Mouse (Mus musculus) stomach, embryonic 16.5 days (tissue): ENCODE measurements around the gene Spata31. TPM values are rescaled to one million over a fixed set of nuclear protein-coding genes. Genes with fewer than 3 reads are reported as not detected.

Experiments
- ATAC-seq: fragments of 200-750 bp; cut with Nextera tagmentation; 2 replicates; pipeline ENCODE4 v1.8.0; 2017; ENCODE audit warnings: moderate number of reproducible peaks, moderate TSS enrichment; ENCODE audit not compliant: insufficient read depth, low FRiP score
- H3K27ac ChIP-seq: fragments of 300-500 bp; sonication (generic); 2 replicates; pipeline ENCODE4 v1.5.1; 2014; ENCODE audit warnings: low read length
- H3K27me3 ChIP-seq: fragments of 300-500 bp; sonication (generic); 2 replicates; pipeline ENCODE4 v1.6.1; 2014; ENCODE audit warnings: low read length, control low read depth, mixed read lengths; ENCODE audit not compliant: control insufficient read depth, insufficient read depth
- H3K36me3 ChIP-seq: fragments of 300-500 bp; sonication (generic); 2 replicates; pipeline ENCODE4 v1.6.1; 2014; ENCODE audit warnings: low read length; ENCODE audit not compliant: control insufficient read depth, insufficient read depth
- H3K4me1 ChIP-seq: fragments of 300-500 bp; sonication (generic); 2 replicates; pipeline ENCODE4 v1.6.1; 2014; ENCODE audit warnings: low read length, control low read depth, mixed read lengths; ENCODE audit not compliant: control insufficient read depth, insufficient read depth
- H3K4me2 ChIP-seq: fragments of 300-500 bp; sonication (generic); 2 replicates; pipeline ENCODE4 v1.6.1; 2014; ENCODE audit warnings: low read depth, low read length, mixed read lengths
- H3K4me3 ChIP-seq: fragments of 300-500 bp; sonication (generic); replicated peaks from 2 replicates; pipeline ENCODE4 v1.5.1; 2014; ENCODE audit warnings: mild to moderate bottlenecking, low read length
- H3K9ac ChIP-seq: fragments of 300-500 bp; sonication (generic); 2 replicates; pipeline ENCODE4 v1.6.1; 2014; ENCODE audit warnings: low read length
- H3K9me3 ChIP-seq: fragments of 300-500 bp; sonication (generic); replicated peaks from 2 replicates; pipeline ENCODE4 v1.6.1; 2016; ENCODE audit warnings: low read length, control low read depth; ENCODE audit not compliant: control insufficient read depth
- WGBS: fragments of 180-500 bp; shearing (Covaris S2); extraction: QIAGEN DNeasy Blood & Tissue Kit; methylation state at CpG from one replicate; pipeline ENCODE4 v1.1.7; 2014; 5-methylcytosine and 5-hydroxymethylcytosine counted together
- polyA plus RNA-seq: library from polyadenylated mRNA; unstranded; fragments of >200 nt; fragmentation: Nextera tagmentation; extraction: Ambion mirVana; gene quantifications from 2 replicates; pipeline ENCODE4 v1.2.1, GENCODE M21; 2015

The Spata31 gene
- polyA plus RNA-seq: not detected in 2 replicates

DNA sequence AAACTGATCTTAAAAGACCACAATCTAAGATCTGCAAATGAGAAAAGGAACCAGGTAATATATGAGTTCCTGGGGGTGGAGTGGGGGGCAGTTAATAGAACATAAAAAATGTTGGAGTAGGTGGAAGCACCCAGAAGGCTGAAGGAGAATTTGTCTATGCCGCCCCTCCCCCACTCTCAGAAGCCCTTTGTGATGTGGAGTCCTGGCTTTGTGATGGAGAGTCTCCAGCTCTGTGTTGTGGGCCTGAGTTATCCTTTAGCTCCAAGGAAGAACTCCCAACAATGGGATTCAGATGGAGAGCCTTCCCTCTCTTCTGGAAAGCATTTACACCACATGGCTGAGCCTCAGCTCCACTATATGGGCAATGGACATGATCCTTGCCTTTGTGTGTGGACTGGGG, at the start of gene Spata31:
Gene Spata31 (plus strand): TSS at position 216 of the 400 bp plus-strand sequence.
- no peaks in the 10 kb centered on the region for H3K9me3 ChIP-seq
- H3K9ac ChIP-seq: no peak within 1 kb of the TSS
- ATAC-seq: no peak
- H3K4me3 ChIP-seq: no peak within 1 kb of the TSS
- H3K4me1 ChIP-seq: no peaks in the 10 kb centered on the region
- no peaks in the 10 kb centered on the region for H3K27me3 ChIP-seq
- 71% methylated on average over 1 of the region's 1 CpGs for WGBS
- no peak within 1 kb of the TSS for H3K27ac ChIP-seq
- no peak within 1 kb of the TSS for H3K4me2 ChIP-seq
- no peaks in the 10 kb centered on the region for H3K36me3 ChIP-seq

DNA sequence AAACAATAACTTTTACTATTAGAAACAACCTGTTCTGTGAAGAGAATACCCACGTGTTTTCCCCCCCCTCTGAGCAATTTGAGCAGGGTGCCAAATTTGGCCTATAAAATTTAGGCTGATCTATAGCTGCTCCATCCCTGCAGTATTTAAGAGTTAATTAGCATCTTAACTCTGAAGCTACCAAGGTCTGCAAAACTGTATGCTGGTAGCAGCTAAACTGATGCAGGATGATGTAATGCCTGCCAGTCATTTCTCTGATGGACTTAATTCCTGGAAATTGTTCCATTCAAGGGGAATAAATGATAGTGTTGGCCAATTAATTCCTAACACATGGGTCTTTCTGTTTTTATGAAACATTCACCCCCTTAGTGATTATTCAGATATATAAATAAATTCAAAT, 14.1 kb upstream of the Spata31 start:
- Histone ChIP-seq H3K4me2 (no peak overlapping the region), H3K9ac (no peak overlapping the region), H3K27ac (no peak overlapping the region), H3K4me3 (no peak overlapping the region), H3K36me3 (no peaks in the 10 kb centered on the region), H3K27me3 (no peaks in the 10 kb centered on the region), H3K9me3 (no peaks in the 10 kb centered on the region), H3K4me1 (no peaks in the 10 kb centered on the region)
- WGBS: 32% methylated on average over 1 of the region's 1 CpGs
- no peak for ATAC-seq

DNA sequence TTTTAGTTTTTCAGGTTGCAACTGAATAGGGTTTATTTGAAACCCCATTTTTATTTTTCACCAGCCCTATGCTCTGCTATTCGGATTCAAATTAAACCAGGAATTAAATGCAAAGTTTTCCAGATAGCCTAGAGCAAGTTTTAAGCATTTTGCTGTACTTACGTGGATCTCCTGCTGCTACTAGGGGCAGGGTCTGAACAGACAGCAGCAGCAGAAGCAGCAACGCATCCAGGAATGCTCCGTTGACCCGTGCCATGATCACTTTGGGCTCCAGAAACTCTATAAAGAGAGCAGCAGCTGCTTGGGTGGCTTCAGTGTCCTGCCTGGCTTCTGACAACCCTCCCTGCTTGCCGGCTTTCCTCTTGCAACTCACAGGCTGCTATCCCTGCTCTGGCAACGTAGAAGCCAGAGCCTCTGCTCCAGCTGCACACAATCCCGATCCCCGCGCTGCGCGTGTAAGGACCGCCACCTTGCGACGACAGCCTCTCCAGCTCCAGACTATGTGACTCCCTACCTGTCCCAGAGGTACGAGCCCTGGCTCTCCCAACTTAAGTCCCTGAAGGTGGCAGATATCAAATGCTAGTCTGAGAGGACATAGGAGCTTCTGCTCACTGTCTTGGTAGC, 13.5 kb upstream of the Spata31 start, which contains the start of gene Cntnap3:
Gene Cntnap3 (minus strand): TSS at position 371 of the 624 bp plus-strand sequence.
- no peaks in the 10 kb centered on the region for H3K4me1 ChIP-seq
- H3K27me3 ChIP-seq: no peaks in the 10 kb centered on the region
- no peak within 1 kb of the TSS for H3K27ac ChIP-seq
- H3K9ac ChIP-seq: peak within 1 kb of the TSS; percentile 56; the same call in 1 of the 2 replicates
- ATAC-seq: no peak; the same call in 1 of the 2 replicates
- H3K4me2 ChIP-seq: peak within 1 kb of the TSS; percentile 45
- WGBS: 9% methylated on average over 16 of the region's 16 CpGs
- H3K4me3 ChIP-seq: peak within 1 kb of the TSS; percentile 25
- no peaks in the 10 kb centered on the region for H3K36me3 ChIP-seq
- H3K9me3 ChIP-seq: no peaks in the 10 kb centered on the region

Other genes starting within 250 kb of the Spata31 start
- 0.74 and 0.77 TPM in 2 replicates for gene Cntnap3, start 13.5 kb upstream of the Spata31 start, polyA plus RNA-seq
- gene Spata31d1c, start 115.7 kb downstream of the Spata31 start, polyA plus RNA-seq: not detected in 2 replicates
- not detected in 2 replicates for gene Prss47, start 135.4 kb downstream of the Spata31 start, polyA plus RNA-seq
- 49.1 and 51.7 TPM in 2 replicates for gene Mfsd14b, start 195.6 kb downstream of the Spata31 start, polyA plus RNA-seq
- gene Olfr465-ps1, start 220.7 kb downstream of the Spata31 start, polyA plus RNA-seq: not detected in 2 replicates
- gene Olfr466, start 232.8 kb downstream of the Spata31 start, polyA plus RNA-seq: not detected in 2 replicates